ENCODE assay signal across 19 mouse cellular contexts in the genomic region with DNA sequence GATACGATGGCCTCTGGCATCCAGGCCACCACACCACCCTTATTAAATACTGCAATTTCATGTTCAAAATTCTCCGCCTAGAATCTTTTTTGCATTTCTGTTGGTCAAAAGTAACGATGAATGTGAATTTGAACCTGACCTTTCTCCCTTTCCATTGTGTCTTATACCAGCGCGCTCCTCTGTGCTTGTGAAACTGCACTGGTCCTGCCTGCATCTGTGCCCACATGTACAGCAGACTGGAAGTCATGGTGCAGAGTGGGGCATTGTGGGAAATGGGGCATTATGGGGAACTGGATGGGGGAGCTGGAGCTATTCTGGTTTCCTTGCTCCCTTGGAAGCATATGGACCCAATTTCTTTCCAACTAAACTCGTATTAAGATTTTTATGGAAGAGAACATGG.
"Had no signal": no experiment of that assay in that cellular context is flagged by ENCODE, and none has a peak within 500 bp of the region (broad histone marks: within the 10 kb centered on the region; RNA-seq: fewer than 3 reads in every experiment).

No protein-coding gene starts in this region.

- H3K36me3 ChIP-seq: kidney, embryonic 15.5 days; liver, embryonic 13.5 days; neural tube, embryonic 15.5 days had no signal

- H3K27me3 ChIP-seq: kidney, embryonic 15.5 days; liver, embryonic 13.5 days; neural tube, embryonic 15.5 days had no signal

- H3K4me2 ChIP-seq: kidney, embryonic 15.5 days; liver, embryonic 13.5 days; neural tube, embryonic 15.5 days had no signal

- H3K9ac ChIP-seq: kidney, embryonic 15.5 days; liver, embryonic 13.5 days; neural tube, embryonic 15.5 days had no signal

- DNase-seq: kidney, adult 11 months; kidney, adult 8-10 months; kidney, postnatal 10 days; kidney, postnatal 36 days; layer of hippocampus, postnatal 36 days; liver, embryonic 13.5 days; lung, adult 2 months; lung, postnatal 14 days; lung, postnatal 4 days; right cerebral cortex, adult 18-20 months; right cerebral cortex, postnatal 14 days; right cerebral cortex, postnatal 4 days; thymus, adult 2 months; thymus, postnatal 14 days had no signal

- H3K4me1 ChIP-seq: kidney, embryonic 15.5 days; liver, embryonic 13.5 days; neural tube, embryonic 15.5 days had no signal

- H3K9me3 ChIP-seq: kidney, embryonic 15.5 days; liver, embryonic 13.5 days; neural tube, embryonic 15.5 days had no signal

- H3K4me3 ChIP-seq: kidney, embryonic 15.5 days; left cerebral cortex, adult 2 months; liver, embryonic 13.5 days; myocyte; neural tube, embryonic 15.5 days had no signal

- H3K27ac ChIP-seq: kidney, embryonic 15.5 days; left cerebral cortex, adult 2 months; liver, embryonic 13.5 days; neural tube, embryonic 15.5 days; stomach, postnatal 0 days had no signal
